In genomic region chr1:23762136-23762687, GRCm38 (mm10) we compare ENCODE assay signal across 8 mouse cellular contexts. TPM values are rescaled to one million over a fixed set of nuclear protein-coding genes. Genes with fewer than 3 reads are reported as not detected.
A peak's percentile ranks its signal among the peaks of the same experiment; 100 is the strongest.
DNase-seq lines count a peak whose midpoint lies in the region; ATAC-seq and TF ChIP-seq lines count a peak whose summit lies in the region.

No protein-coding gene starts in this region.

- under 1% methylated on average over 45 of the region's 45 CpGs for WGBS in lung, adult 2 months
- under 1% methylated on average over 45 of the region's 45 CpGs for whole genome bisulfite sequencing in intestine, embryonic 14.5 days
- WGBS in limb, embryonic 11.5 days = under 1% methylated on average over 45 of the region's 45 CpGs
- WGBS in midbrain, embryonic 15.5 days = under 1% methylated on average over 44 of the region's 45 CpGs

- peaks cover 50% of the 10 kb centered on the region for H3K27me3 ChIP-seq in intestine, embryonic 14.5 days (replicated peaks; ENCODE audit: control insufficient read depth, insufficient read depth, low read length)
- peaks cover 33% of the 10 kb centered on the region for H3K27me3 ChIP-seq in limb, embryonic 11.5 days (ENCODE audit: control insufficient read depth, insufficient read depth, low read length)
- peaks cover 17% of the 10 kb centered on the region for H3K27me3 ChIP-seq in midbrain, embryonic 15.5 days (replicated peaks)

- H3K4me2 ChIP-seq in intestine, embryonic 14.5 days (ENCODE audit: low read length) = peak overlapping the region; percentile 97
- H3K4me2 ChIP-seq in limb, embryonic 11.5 days (ENCODE audit: low read depth, severe bottlenecking) = peak overlapping the region; percentile 98
- peak overlapping the region; percentile 85 for H3K4me2 ChIP-seq in midbrain, embryonic 15.5 days

- no peaks in the 10 kb centered on the region for H3K36me3 ChIP-seq in intestine, embryonic 14.5 days (ENCODE audit: control insufficient read depth, insufficient read depth, low read length)
- no peaks in the 10 kb centered on the region for H3K36me3 ChIP-seq in limb, embryonic 11.5 days (ENCODE audit: control insufficient read depth, insufficient read depth, low read length)
- no peaks in the 10 kb centered on the region for H3K36me3 ChIP-seq in midbrain, embryonic 15.5 days (replicated peaks)

- H3K9ac ChIP-seq in intestine, embryonic 14.5 days (ENCODE audit: low read length) = peak overlapping the region; percentile 22
- H3K9ac ChIP-seq in limb, embryonic 11.5 days (ENCODE audit: low read length) = peak overlapping the region; percentile 50
- peak overlapping the region; percentile 80 for H3K9ac ChIP-seq in midbrain, embryonic 15.5 days

- H3K9me3 ChIP-seq in intestine, embryonic 14.5 days (ENCODE audit: control insufficient read depth, low read length) = no peaks in the 10 kb centered on the region
- H3K9me3 ChIP-seq in limb, embryonic 11.5 days (ENCODE audit: control insufficient read depth, low read length) = no peaks in the 10 kb centered on the region
- H3K9me3 ChIP-seq in midbrain, embryonic 15.5 days = no peaks in the 10 kb centered on the region

- peak; percentile 51 for ATAC-seq in intestine, embryonic 14.5 days (replicated peaks; ENCODE audit: low FRiP score, low TSS enrichment, low read depth)
- ATAC-seq in limb, embryonic 11.5 days (ENCODE audit: insufficient number of reproducible peaks, low FRiP score, low TSS enrichment, low read depth) = peak; percentile 34
- peak; percentile 57 for ATAC-seq in midbrain, embryonic 15.5 days (replicated peaks)

- H3K4me1 ChIP-seq in lung, adult 2 months (ENCODE audit: control insufficient read depth, insufficient read depth, low read length) = peaks cover 5% of the 10 kb centered on the region; the same call in 1 of the 2 replicates
- no peaks in the 10 kb centered on the region for H3K4me1 ChIP-seq in intestine, embryonic 14.5 days (replicated peaks; ENCODE audit: control insufficient read depth, insufficient read depth, low read length)
- 0 out of 2 replicates have a peak, but pooled peaks cover 4% of the 10 kb centered on the region for H3K4me1 ChIP-seq in limb, embryonic 11.5 days (ENCODE audit: control insufficient read depth, insufficient read depth, low read length)
- H3K4me1 ChIP-seq in midbrain, embryonic 15.5 days = peaks cover 26% of the 10 kb centered on the region

- H3K27ac ChIP-seq in intestine, embryonic 14.5 days (ENCODE audit: low read depth) = no peak overlapping the region
- no peak overlapping the region for H3K27ac ChIP-seq in limb, embryonic 11.5 days (replicated peaks; ENCODE audit: low read depth, low read length)
- peak overlapping the region; percentile 84 for H3K27ac ChIP-seq in midbrain, embryonic 15.5 days

- no peak for TF ChIP-seq CTCF in lung, adult 2 months (IDR thresholded peaks at IDR 0.05; ENCODE audit: insufficient read depth, low read length)

- peak overlapping the region; percentile 12 for H3K4me3 ChIP-seq in lung, adult 2 months (replicated peaks; ENCODE audit: extremely low read depth, low read depth, low read length)
- H3K4me3 ChIP-seq in intestine, embryonic 14.5 days (ENCODE audit: low read depth, low read length) = peak overlapping the region; percentile 51
- peak overlapping the region; percentile 53 for H3K4me3 ChIP-seq in limb, embryonic 11.5 days (ENCODE audit: low read depth, low read length)
- H3K4me3 ChIP-seq in midbrain, embryonic 15.5 days = peak overlapping the region; percentile 69

- DNase-seq in lung, adult 2 months = peak; percentile 23
- DNase-seq in lung, postnatal 25 days (ENCODE audit: low spot score) = no peak
- DNase-seq in cerebellum, adult 9-11 months = peak; percentile 69
- peak; percentile 31 to 39 for DNase-seq in frontal cortex, postnatal 10 days (ENCODE audit: low spot score in 2 of 2)
- DNase-seq in intestine, embryonic 14.5 days (ENCODE audit: low spot score) = no peak
- DNase-seq in limb, embryonic 11.5 days (ENCODE audit: low spot score) = peak; percentile 65
- DNase-seq in testis, postnatal 10 days (ENCODE audit: low spot score) = peak; percentile 59

- no peak for TF ChIP-seq POLR2A in lung, adult 2 months (IDR thresholded peaks at IDR 0.05; ENCODE audit: borderline replicate concordance, extremely low read depth, low read depth, low read length)

RNA-seq across cellular contexts. Expression of gene B3gat2, which starts 0.7 kb away (rescaled TPM):
- polyA plus RNA-seq in lung, adult 2 months (2012; rRNA removed) = 0.02 and 0.07 TPM in 2 replicates
- 0.43 and 0.83 TPM in 2 replicates for polyA plus RNA-seq in intestine, embryonic 14.5 days (2014; fragmentation: Nextera tagmentation; extraction: Ambion mirVana)
- 0.54 and 0.77 TPM in 2 replicates for polyA plus RNA-seq in limb, embryonic 11.5 days (2014; fragmentation: Nextera tagmentation; extraction: Ambion mirVana)
- 14.8 and 15.3 TPM in 2 replicates for polyA plus RNA-seq in midbrain, embryonic 15.5 days (2015; fragmentation: Nextera tagmentation; extraction: Ambion mirVana)

Comparison
In these comparisons a context has a peak if more than half of its experiments do, and no peak if none do; other contexts are left out.
1. DNase-seq: peak in lung, adult 2 months (single experiment), cerebellum, adult 9-11 months (single experiment), frontal cortex, postnatal 10 days (2 of 2), limb, embryonic 11.5 days (single experiment) and testis, postnatal 10 days (single experiment); none in lung, postnatal 25 days (single experiment) and intestine, embryonic 14.5 days (single experiment).
2. H3K4me3 ChIP-seq: peak in every context shown above with its lines; median percentile 69 in midbrain, embryonic 15.5 days; 53 in limb, embryonic 11.5 days; 51 in intestine, embryonic 14.5 days; 12 in lung, adult 2 months.
3. H3K9ac ChIP-seq: peak in every context shown above with its lines; median percentile 80 in midbrain, embryonic 15.5 days; 50 in limb, embryonic 11.5 days; 22 in intestine, embryonic 14.5 days.
4. Peak in every context shown above with its lines, with median percentiles within 50 percentile points of each other: ATAC-seq and H3K4me2 ChIP-seq.